Mouse (Mus musculus): Measurements from ENCODE around the gene Fgfr2.

Gene Fgfr2

DNA sequence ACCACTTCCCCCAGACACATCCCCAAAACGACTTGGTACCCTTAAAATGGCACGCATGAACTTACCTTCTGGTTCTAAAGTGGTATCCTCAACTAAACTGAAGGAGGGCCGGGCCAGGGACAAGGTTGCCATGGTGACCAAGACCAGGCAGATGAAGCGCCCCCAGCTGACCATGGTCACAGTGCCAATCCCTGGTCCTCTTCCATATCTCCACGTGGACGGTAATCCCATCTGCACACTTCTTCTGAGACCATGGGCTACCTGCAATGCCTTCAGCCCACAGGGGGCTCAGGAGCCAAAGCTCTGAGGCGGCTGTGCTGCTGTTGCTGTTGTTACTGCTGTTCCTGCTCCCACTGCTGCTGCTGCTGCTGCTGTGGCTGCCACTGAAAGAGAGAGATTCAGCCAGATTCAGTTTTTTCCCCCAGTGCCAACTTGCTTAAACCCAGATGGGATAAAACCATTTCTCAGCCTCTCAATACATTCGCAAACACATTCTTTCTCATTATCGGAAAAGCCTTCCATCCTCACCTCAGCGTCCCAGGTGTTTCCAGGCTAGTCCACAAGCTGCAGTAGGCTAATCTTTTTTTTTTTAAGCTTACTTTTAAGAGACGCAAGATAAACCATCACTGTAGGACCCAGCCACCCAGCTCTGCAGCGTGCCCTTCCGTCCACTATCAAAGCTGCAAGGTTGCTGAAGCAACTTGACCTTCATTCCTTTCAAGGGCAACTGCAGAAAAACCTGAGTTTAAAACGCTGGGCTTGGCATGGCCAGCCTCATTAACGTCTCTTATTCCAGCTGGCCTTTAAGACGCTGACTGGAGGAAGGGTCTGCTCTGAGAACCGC, 2861.2 kb downstream of the Fgfr2 start:
- DNase-seq (ENCODE audit: low read depth, low spot score), result no peak

DNA sequence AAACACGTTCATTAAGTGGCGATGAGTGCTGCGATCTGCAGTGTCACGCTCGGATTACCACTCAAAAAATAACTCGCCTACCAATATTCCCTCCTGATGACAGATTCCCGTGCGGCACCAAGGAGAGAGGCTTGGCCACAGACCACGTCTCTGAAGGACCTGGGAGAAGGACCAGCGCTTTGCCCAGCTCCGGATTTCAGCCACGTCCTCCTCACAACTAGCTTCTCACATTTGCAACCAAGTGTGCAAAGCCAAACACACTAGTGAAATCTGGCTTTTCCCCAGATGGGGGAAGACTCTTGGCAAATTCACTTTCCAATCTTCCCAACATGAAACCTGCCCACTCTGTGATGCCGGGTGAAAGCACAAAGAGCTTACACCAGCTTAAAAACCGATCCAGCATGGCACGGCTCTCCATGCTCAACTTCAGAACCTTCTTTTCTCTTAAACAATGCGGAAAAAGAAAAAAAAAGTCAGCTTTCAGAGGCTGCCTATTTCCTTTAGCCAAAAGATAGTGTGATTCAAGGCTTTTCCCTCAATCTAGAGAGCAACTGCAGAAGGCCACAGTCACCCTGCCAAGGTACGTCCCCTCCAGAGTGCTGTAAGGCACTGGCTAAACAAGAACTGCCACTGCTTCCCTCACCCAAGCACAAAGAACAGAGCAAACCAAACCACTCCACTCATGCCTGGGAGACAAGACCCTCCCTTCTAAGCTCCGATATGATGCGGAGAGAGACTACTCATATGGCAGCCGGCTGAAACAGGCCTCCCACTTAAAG, 2862.1 kb downstream of the Fgfr2 start:
- DNase-seq (ENCODE audit: low read depth, low spot score), result no peak

DNA sequence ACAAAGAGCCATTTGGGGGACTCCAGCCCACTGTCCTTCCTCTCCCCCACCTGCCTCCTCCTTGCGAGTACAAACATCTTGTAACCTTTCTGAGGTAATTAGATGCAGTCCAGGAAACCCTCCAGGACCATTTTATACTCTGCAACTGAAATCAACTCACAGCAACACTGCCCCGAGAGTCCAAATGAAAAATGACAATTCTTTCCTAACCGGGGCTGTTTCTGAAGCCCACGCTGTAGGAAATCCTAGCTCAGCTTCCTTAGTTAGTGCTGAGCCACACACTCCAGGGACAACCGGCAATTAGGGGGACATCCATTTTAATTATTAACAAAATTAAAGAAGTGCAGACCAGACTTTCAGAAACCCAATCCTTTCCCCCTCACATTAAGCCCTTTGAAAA, 2863.1 kb downstream of the Fgfr2 start:
- no peak for DNase-seq (ENCODE audit: low read depth, low spot score)

DNA sequence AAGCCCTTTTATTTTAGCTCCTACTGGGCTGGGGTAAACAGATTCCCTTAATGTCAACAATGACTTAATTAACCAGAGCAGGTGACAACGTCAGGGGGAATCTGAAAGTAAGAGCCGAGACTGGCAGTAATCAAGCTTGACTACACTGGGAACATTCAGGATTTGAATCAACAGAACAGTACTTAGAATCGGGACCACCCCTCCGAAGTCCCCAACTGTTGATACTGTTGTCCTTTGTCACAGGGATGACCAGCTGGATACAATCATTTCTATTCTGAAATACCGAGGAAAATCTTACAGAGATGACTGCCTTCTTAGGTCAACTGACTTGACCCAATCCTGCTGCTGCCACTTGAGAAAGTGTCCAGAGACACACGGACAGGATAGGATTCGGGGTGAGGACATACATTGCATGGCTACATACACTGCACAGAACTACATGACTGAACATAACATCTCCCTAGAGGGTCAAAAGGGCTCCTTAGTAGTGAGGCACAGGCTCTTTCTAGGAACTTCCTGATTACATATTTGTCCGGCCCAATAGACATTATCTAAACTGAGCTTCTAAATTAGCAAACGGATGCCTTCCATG, 2864.3 kb downstream of the Fgfr2 start:
- no peak for DNase-seq (ENCODE audit: low read depth, low spot score)

DNA sequence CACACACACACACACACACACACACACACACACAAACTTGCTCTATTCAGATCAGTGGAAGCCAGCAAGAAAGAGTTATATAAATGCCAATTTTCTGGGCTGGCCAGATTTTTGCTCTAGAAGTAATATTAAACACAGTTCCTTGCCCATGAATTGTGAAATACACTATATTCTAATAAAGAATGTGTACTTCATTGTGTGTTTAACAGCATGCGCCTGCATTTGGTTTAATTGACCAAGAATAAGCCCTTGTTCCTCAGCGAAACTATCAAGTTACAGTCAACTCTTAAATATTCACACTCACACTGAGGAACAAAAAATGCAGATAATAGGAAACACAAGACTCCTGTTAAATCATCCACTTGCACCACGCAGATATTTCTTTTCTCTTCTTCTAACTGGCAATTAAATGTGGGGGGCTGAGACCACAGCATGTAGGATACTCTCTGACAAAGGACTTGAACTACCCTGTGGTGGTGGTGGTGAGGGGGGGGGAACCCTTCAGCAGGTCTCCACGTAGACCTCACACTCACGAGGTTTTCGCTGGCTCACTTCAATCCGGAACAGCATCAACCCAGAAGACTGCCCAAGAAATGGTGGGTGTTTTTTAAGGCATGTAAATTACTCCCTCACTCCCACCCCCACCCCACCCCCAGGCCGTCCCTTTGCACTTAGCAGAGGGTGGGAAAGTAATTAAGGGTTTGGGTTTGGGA, 2865.0 kb downstream of the Fgfr2 start:
- no peak for DNase-seq (ENCODE audit: low read depth, low spot score)

DNA sequence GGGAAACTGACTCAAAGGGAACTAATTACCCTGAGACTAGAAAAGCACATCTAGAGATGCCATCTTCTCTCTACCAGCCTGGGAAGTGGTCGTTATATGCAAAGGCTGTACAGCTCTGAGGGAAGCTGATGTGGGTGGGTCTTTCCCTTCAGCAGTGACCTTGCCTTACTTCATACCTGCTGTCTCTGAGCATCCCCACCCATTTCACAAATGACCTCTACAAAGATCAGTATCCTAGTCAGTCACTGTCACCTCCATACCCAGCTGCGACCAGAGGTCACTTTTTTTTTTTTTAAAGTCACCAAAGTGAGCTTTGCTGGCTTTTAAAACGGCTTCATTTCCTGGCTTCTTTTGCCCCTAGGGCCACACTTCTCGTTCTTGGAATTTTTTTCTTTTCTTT, 2869.9 kb downstream of the Fgfr2 start:
- DNase-seq (ENCODE audit: low read depth, low spot score), result no peak

DNA sequence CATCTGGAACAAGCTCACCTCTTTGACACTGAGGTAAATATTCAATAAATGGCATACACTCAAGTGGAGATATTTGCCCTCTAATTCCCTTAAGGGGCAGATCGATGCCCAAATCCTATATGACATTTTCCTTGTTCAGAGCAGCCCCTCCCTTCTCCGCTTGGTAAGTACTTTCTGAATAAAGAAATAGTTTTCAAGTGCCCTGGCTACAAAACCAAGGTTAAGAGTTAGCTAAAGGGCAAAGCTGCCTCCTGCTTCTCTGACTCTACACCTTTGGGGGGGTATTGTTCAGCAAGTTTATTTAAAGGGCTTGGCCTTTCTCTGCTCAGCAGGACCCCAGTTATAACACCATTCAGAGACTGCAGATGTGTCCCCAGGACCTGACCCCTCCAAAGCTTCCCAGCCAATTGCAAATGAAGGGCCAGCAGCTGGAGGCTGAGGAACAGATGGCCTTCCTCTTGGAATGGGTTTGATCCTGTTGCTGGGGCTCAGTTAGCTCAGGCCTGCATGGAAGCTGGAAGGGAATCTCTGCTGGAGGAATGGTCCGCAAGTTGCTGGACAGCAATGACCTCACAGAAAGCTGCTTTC, 2871.1 kb downstream of the Fgfr2 start:
- no peak for DNase-seq (ENCODE audit: low read depth, low spot score)

DNA sequence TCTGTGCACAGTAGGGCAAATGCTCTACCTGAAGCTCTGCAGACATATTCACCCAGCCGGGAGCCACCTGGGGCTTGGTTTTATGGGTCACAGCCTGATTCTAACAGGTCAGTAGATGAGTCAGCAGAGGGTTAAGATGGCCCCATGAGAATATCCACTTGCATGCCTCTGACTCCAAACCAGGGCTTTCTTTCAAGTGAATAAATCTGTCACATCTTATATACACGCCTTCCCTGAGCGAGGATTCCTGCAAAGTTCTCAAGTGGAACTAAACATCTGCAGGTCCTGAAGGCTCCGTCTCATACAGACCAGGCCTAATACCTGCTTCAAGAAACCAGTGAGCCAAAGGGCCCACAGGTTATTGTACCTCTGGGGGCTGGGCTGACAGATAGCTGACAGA, 2872.2 kb downstream of the Fgfr2 start:
- DNase-seq (ENCODE audit: low read depth, low spot score), result no peak

DNA sequence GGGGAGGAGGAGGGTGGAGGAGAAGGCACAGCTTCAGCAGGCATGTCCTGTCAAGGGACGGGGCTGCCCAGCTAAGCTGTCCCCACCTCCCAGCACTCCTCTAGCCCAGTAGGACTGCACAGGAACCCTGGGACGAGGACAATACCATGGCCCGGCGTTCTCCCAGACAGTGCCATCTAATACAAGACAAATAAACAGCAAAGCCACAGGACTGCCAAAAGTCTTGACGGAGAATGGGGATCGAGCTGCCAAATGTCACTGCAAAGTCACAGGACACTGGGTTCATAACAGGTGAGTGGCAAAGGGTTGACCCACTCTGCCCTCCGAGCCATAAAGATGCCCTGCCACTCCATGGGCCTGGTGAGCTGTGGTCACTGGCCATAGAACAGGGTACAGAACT, 2874.7 kb downstream of the Fgfr2 start:
- DNase-seq (ENCODE audit: low read depth, low spot score), result no peak

DNA sequence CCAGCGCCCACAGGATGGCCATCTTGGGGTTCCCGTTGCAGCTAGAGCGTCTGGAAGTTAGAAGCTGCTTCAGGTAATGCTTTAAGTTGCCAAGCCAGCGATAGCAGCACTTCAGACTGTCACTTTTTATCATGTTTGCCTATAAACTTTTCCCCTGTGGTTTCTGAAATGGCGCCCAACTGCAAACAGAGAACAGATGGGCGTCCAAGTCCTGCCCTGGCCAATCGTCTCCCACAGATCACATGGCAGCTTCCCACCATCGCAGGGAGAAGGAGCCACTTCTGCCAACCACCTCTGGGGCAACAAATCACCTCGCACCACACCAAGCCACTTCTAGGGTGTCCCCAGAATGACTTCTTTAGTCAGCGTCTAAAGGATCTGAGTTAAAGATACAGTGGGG, 2875.3 kb downstream of the Fgfr2 start:
- DNase-seq (ENCODE audit: low read depth, low spot score), result no peak

DNA sequence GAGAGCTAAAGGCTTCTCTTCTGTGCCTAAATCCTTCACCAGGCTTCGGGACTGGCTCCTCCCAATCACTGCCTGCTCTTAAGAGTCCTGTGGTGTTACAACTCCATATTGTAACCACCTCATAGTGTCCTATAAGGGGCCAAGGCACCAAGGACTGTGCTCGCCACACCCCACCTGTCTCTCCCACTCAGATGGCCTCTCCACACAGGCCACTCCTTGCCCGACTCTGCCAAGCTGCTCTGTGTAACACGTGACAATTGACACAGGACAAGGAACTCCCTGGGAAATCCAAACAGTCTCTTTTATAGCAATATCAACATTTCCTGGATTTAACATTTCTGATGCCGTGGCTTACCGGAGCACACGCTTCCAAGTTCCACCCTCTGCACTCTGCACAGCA, 2876.7 kb downstream of the Fgfr2 start:
- DNase-seq (ENCODE audit: low read depth, low spot score), result no peak

DNA sequence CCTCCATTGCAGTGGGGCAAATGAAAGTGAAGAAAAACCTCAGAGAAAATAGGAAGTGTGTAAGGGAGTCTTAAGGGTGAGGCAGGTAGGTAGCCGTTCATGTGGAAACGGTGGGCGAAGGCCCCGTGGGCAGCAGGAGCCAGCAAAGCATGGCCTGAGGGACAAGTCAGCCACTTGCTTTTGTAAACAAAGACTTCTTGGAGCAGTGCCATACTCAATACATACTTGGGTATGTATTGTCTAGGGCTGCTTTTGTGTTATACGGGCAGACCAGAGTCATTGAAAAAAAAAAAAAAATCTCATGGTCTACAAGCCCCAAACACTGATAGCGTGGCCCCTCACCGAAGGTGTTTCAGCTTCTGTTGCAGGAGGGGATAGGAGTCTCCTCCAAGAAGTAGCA, 2878.6 kb downstream of the Fgfr2 start:
- DNase-seq (ENCODE audit: low read depth, low spot score), result no peak

DNA sequence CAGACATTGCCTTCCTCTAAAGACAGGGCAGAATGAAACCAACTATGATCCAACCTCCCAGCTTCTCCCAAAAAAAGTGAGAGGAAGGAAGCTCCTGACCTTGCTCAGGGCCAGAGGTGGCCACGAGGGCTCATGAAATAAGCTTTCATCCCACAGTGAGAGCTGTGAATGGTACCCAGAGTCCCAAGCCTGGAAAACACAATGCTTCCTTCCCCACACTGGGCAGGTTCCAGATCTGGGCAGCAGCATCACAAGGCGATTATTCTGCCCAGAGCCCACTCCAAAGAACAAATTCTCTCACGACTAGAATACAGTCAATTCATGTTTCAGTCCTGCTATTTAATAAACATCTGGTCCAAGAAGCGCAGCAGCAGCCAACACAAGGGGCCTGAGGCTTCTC, 2879.3 kb downstream of the Fgfr2 start:
- DNase-seq (ENCODE audit: low read depth, low spot score), result no peak

DNA sequence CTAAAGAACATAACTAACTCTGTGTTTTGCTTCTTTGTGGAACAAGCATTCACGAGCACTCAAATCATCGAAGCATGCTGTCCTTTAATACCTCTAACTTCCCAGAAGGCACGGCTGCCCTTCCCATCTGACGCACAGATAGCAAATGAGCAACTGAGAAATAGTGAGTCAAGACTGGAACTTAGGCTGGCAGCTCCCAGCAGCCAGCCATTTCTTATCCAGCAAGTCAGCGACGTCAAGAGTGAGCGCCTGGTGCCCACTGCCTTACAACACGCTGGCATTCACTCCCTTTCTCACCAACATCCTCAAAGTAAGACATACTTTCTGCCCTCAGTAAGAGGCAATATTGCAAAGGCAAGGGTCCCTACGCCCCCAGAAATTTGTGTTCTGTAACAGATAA, 2883.0 kb downstream of the Fgfr2 start:
- DNase-seq (ENCODE audit: low read depth, low spot score), result no peak

DNA sequence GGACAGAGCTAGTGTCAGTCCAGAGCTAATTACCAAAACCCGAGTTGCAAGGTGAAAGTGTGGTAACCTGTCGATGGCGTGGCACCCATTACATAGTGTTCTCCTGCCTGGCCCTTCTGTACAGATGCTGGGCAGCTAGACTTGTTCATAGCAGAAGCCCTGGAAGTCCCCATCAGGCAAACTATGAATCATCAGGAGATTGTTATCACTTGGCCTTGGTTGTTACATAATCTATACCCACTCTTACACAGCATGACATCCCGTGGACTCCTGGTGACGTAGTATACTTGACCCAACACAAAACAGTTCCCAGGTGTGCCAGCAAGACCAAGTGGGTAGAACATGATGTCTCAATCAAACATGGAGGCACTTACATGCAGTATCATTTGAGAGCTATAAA, 2885.9 kb downstream of the Fgfr2 start:
- no peak for DNase-seq (ENCODE audit: low read depth, low spot score)

DNA sequence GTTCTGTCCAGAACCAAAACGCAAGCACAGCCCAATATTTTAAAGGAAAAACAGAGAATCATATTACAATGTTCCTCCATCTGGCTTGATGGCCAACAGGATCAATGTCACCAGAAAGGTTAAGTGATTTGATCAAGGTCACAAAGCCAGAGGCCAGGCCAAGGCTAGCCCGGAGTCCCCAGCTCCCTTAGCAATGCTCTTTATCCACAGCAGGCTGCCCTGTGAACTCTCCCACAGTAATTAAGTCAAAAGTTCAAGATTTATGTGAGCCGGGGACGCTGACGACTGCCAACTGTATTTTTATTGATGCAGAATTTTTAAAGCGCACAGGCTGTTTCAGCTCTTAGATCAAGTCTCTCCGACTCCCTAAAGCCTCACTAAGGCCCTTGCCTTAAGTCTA, 2889.4 kb downstream of the Fgfr2 start:
- DNase-seq (ENCODE audit: low read depth, low spot score), result no peak

DNA sequence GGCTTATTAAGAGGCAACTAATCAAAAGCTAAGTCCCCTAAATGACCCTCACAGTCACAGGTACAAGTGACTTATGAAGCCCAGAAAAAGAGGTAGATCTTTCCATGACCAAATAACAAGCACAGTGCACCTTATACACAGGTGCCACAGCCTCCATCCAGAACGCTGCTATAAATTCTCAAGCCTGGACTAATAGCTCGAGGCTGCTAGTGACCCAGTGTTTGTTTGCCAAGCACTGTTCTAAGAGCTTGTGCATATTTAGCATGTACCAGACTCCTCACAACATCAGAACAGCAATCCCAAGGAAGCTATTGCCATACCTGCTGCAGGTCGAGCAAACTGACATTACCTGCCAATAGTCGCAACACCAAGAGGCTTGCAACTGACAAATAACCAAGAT, 2893.1 kb downstream of the Fgfr2 start:
- no peak for DNase-seq (ENCODE audit: low read depth, low spot score)

DNA sequence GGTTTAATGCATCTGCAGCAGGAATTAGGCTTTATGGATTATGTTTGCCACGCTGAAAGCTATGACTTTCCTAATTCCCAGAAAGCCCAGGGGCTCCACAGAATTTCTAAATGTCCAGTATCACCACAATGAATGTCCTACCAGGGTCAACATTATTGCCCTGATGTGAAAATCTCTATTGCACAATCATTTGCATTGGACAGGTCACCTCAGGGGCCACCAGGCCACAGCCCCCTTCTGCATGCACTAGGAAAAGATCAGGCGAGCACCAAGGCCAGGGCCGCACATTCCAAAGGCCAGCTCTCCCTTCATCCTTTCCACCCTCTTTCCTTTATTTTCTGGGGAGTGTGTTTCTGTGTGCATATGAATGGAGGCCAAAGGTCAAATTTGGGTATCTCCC, 2897.9 kb downstream of the Fgfr2 start:
- DNase-seq (ENCODE audit: low read depth, low spot score), result no peak

DNA sequence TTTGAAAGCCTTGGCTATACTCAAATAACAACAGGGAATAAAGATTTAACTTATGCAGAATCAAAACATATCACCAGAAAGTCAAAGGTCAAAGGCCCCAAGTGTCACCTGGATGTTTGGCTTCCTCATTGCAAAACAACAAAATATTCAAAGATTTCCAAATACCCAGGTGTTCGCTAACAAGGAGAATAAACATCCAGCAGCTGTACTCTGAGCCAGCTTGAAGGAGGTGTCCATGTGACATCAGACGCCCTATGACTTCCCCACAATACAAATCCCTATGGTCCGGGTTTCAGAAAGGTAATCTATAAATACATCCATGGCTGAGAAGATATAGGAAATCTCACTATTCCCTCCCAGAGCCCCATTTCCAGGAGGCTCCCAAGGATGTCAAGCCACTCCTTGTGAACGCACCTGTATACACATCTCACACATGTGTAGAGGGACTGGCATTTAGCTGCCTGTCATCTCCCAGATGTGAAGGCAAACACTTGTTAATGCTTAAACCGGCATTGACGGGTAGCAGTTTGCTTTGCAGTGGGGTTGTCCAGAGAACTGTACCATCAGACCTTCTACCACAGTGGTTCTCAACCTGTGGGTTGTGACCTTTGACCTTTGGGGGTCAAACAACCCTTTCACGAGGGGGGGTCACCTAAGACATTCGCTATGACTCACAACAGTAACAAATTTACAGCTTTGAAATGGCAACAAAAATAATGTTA, 2900.4 kb downstream of the Fgfr2 start:
- DNase-seq (ENCODE audit: low read depth, low spot score), result no peak

DNA sequence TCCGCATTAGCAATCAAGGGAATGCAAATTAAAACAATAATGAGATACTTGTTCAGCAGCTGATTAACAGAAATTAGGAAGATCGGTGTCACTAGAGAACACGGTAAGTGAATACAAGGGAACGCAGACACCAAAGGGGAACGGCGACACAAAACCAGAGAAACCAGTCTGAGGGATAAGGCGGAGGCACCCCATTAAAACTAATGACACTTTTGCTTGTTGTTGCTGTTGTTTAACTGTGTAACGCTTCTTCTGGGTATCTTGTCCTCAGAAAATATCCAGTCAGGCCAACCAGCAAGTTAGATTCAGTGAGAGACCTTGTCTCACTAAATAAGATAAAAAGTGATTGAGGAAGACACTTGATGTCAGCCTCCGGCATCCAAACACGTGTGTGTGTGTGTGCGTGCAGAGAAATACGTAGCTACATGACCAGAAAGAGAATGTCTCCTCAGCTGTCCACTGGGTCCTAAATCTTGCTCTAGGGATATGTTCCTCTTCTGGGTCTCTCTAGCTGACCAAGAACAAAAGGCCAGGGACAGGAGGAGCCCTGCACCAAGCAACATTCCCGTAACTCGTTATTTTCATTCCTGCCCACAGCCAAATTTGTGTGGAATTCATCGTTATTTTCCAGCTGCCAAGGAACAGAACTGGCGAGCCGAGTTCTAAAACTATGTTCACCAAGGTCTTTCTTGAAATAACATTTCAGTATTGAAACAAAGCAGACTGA, 2901.3 kb downstream of the Fgfr2 start:
- no peak for DNase-seq (ENCODE audit: low read depth, low spot score)
